Mouse (Mus musculus): ENCODE results near the gene Prrxl1. TPM values are rescaled to one million over a fixed set of nuclear protein-coding genes. Genes with fewer than 3 reads are reported as not detected.

Prrxl1 gene
- total and polyA plus RNA-seq, 2 experiments from 2014 or later = 0.05 to 0.10 TPM

DNA sequence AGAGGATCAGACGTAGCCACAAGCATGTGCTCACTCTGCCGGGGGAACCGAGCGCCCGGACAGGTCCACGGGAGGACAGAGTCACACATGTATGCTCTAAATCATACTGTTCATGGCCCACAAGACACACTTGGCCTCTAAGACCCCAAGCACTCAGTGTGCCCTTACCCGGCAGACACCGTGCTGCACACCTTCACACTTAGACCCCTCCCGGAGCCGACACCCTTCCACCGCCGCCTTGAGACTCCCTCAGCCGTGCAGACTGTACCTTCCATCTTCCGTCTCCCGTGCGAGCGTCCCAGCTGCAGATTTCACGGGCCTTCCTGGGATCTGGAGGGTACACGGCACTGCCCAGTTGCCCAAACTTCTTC, 85.5 kb downstream of the Prrxl1 start:
- Histone ChIP-seq H3K4me3 (ENCODE audit: low read depth, low read length) (no peak overlapping the region), H3K36me3 (ENCODE audit: insufficient read depth) (no peaks in the 10 kb centered on the region), H3K9me3 (ENCODE audit: low read length) (no peaks in the 10 kb centered on the region), H3K9ac (no peak overlapping the region), H3K27me3 (ENCODE audit: insufficient read depth, low read length) (no peaks in the 10 kb centered on the region), H3K27ac (ENCODE audit: low read depth, low read length) (no peak overlapping the region), H3K4me2 (ENCODE audit: low read depth) (no peak overlapping the region), H3K4me1 (ENCODE audit: insufficient read depth) (0 out of 2 replicates have a peak, but pooled peaks cover 6% of the 10 kb centered on the region)
- no peak for TF ChIP-seq CTCF (IDR thresholded peaks at IDR 0.05; ENCODE audit: low read depth)
- ATAC-seq = no peak
- DNase-seq = no peak
- WGBS = 88% methylated on average over 19 of the region's 19 CpGs

DNA sequence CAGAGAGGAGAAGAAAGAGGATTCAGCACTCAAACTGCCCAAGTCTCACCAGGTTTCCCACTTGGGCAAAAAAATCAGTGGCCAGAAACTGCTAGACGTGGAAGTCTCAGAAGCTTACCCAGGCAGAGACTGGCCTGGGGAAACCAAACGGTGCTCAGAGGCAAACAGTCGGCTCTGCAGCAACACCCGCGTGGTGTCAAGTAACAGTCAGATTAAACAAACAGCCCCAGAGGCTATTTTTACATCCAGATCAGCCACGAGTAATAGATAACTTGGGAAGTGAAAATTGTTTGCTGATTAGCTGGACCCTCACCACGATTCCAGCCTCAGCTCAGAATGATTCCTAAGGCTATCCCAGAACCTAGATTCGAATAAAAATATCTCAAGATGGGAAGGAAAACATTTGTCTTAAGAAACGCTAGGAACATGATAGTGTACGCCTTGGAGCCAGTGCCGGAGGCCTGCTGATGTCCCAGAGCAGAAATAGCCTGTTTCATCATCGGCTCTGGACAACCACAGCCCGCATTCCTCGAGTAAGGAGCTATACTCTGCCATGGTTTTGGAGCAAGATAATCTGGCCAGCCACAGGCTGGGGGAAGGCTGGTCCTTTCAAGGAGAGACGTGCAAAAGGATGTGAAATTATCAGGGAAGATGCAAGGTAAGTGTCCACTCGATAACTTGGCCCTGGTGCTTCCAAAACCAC, 86.1 kb downstream of the Prrxl1 start, which contains the start of gene 3425401B19Rik:
Gene 3425401B19Rik (minus strand): TSS at position 170 of the 703 bp plus-strand sequence.
- 0 out of 2 replicates have a peak within 1 kb of the TSS, but pooled peaks have one; percentile 10 for H3K9ac ChIP-seq
- no peak for TF ChIP-seq CTCF (IDR thresholded peaks at IDR 0.05; ENCODE audit: low read depth)
- H3K27me3 ChIP-seq (ENCODE audit: insufficient read depth, low read length) = no peaks in the 10 kb centered on the region
- H3K4me1 ChIP-seq (ENCODE audit: insufficient read depth) = 0 out of 2 replicates have a peak, but pooled peaks cover 6% of the 10 kb centered on the region
- WGBS = 76% methylated on average over 16 of the region's 16 CpGs
- H3K4me2 ChIP-seq (ENCODE audit: low read depth) = peak within 1 kb of the TSS; percentile 42
- ATAC-seq (no peak), DNase-seq (no peak)
- H3K9me3 ChIP-seq (ENCODE audit: low read length) = no peaks in the 10 kb centered on the region
- no peak within 1 kb of the TSS for H3K4me3 ChIP-seq (ENCODE audit: low read depth, low read length)
- H3K27ac ChIP-seq (ENCODE audit: low read depth, low read length) = no peak within 1 kb of the TSS
- H3K36me3 ChIP-seq (ENCODE audit: insufficient read depth) = no peaks in the 10 kb centered on the region

DNA sequence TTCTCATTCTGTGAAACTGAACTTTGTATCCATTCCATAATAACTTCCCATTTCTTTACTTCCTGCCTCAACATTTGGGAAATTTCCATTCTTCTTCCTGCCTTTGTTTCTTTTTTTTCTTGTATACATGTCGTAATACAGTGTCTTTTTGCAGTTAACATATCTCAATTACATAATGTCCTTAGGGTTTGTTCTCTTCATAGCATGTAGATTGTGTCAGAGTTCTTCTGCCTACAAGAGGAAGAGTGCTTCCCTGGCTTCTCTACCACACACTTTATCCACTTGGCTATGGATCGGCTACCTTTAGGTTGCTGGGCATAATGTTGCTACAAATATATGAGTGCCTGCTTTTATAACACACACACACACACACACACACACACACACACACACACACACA, 96.7 kb downstream of the Prrxl1 start:
- H3K4me2 ChIP-seq (ENCODE audit: low read depth) = no peak overlapping the region
- no peak for DNase-seq
- no peak for ATAC-seq
- H3K27ac ChIP-seq (ENCODE audit: low read depth, low read length) = no peak overlapping the region
- 83% methylated on average over 2 of the region's 2 CpGs for WGBS
- H3K9ac ChIP-seq = no peak overlapping the region
- TF ChIP-seq CTCF (IDR thresholded peaks at IDR 0.05; ENCODE audit: low read depth) = no peak
- no peaks in the 10 kb centered on the region for H3K36me3 ChIP-seq (ENCODE audit: insufficient read depth)
- no peaks in the 10 kb centered on the region for H3K27me3 ChIP-seq (ENCODE audit: insufficient read depth, low read length)
- H3K4me3 ChIP-seq (ENCODE audit: low read depth, low read length) = no peak overlapping the region
- no peaks in the 10 kb centered on the region for H3K4me1 ChIP-seq (ENCODE audit: insufficient read depth)
- no peaks in the 10 kb centered on the region for H3K9me3 ChIP-seq (ENCODE audit: low read length)

DNA sequence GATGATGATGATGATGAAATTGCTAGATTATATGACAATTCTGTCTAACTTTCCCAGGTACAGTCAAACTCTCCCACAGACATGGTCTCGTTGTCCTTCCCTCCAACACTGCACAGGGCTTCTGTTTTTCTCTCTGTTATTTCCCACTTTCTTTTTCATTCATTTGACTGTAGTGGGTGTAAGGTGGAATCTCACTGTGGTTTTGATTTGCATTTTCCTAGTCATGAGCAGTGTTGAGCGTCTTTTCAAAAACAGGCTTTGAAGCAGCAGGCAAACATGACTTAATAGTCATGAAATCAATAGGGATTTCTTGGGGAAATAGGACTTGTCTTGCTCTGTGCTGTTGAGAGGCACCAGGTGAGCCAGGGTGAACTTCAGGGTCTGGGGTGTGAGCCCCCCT, 97.1 kb downstream of the Prrxl1 start:
- DNase-seq = no peak
- 74% methylated on average over 2 of the region's 2 CpGs for WGBS

DNA sequence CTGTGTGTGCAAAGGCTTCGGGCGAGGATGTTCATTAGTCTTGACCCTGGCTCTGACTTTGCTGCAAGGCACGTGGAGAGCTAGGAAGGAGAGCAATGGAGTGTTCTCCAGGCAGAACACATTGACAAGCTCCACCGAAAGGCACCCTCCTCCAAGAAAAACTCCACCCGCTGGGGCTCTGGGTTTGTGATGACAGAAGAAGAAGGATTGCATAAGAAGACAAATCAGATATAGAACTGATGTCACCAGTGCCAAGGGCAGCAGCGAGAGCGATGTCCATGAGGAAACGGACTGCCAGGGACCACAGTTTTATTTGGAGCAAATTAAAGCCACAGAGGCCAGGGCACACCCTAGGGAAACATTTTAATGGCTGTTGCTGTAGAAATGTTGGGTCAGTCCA, 98.6 kb downstream of the Prrxl1 start:
- Histone ChIP-seq H3K27me3 (ENCODE audit: insufficient read depth, low read length) (no peaks in the 10 kb centered on the region), H3K4me1 (ENCODE audit: insufficient read depth) (no peaks in the 10 kb centered on the region), H3K4me3 (ENCODE audit: low read depth, low read length) (no peak overlapping the region), H3K36me3 (ENCODE audit: insufficient read depth) (no peaks in the 10 kb centered on the region), H3K9me3 (ENCODE audit: low read length) (no peaks in the 10 kb centered on the region), H3K27ac (ENCODE audit: low read depth, low read length) (no peak overlapping the region), H3K9ac (no peak overlapping the region), H3K4me2 (ENCODE audit: low read depth) (no peak overlapping the region)
- TF ChIP-seq CTCF (IDR thresholded peaks at IDR 0.05; ENCODE audit: low read depth) = no peak
- no peak for ATAC-seq
- no peak for DNase-seq
- WGBS = 87% methylated on average over 8 of the region's 8 CpGs

More for the DNA sequence above, 97.1 kb downstream of the Prrxl1 start:
- TF ChIP-seq CTCF (IDR thresholded peaks at IDR 0.05; ENCODE audit: low read depth) = no peak
- H3K27me3 ChIP-seq (ENCODE audit: insufficient read depth, low read length) = no peaks in the 10 kb centered on the region
- ATAC-seq = no peak
- no peak overlapping the region for H3K4me3 ChIP-seq (ENCODE audit: low read depth, low read length)
- H3K9me3 ChIP-seq (ENCODE audit: low read length) = no peaks in the 10 kb centered on the region
- no peak overlapping the region for H3K4me2 ChIP-seq (ENCODE audit: low read depth)
- no peaks in the 10 kb centered on the region for H3K36me3 ChIP-seq (ENCODE audit: insufficient read depth)
- no peak overlapping the region for H3K27ac ChIP-seq (ENCODE audit: low read depth, low read length)
- H3K9ac ChIP-seq = no peak overlapping the region
- H3K4me1 ChIP-seq (ENCODE audit: insufficient read depth) = no peaks in the 10 kb centered on the region

DNA sequence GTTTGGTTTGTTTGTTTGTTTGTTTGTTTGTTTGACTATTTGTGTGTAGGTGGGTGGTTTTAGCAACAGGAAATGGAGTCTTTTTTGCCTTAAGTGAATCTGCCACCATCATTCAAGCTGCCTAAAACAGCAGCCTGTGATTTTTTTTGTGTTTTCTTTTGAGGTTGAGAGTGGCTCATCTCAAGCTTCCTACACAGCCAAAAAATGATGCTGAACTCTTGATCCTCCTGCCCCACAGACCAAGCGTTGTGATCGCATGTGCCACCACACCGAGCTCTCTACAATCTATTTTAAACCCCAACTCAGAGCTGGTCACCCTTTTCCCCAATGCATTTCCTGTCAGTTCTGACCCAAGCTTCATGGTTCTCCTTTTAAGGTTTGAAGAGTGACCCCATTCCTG, 99.3 kb downstream of the Prrxl1 start:
- Histone ChIP-seq H3K4me2 (ENCODE audit: low read depth) (no peak overlapping the region), H3K9ac (no peak overlapping the region), H3K27me3 (ENCODE audit: insufficient read depth, low read length) (no peaks in the 10 kb centered on the region), H3K27ac (ENCODE audit: low read depth, low read length) (no peak overlapping the region), H3K4me3 (ENCODE audit: low read depth, low read length) (no peak overlapping the region), H3K36me3 (ENCODE audit: insufficient read depth) (no peaks in the 10 kb centered on the region), H3K9me3 (ENCODE audit: low read length) (no peaks in the 10 kb centered on the region), H3K4me1 (ENCODE audit: insufficient read depth) (no peaks in the 10 kb centered on the region)
- 91% methylated on average over 3 of the region's 3 CpGs for WGBS
- ATAC-seq = no peak
- DNase-seq = no peak
- no peak for TF ChIP-seq CTCF (IDR thresholded peaks at IDR 0.05; ENCODE audit: low read depth)

Other genes with a start within 250 kb of the Prrxl1 start
- 0.38 and 0.46 TPM in 2 replicates for gene 1700024G13Rik, start 211.0 kb upstream of the Prrxl1 start, total RNA-seq (2014; rRNA removed)
- 1.1 and 1.2 TPM in 2 replicates for gene 1700024G13Rik, start 211.0 kb upstream of the Prrxl1 start, polyA plus RNA-seq (2015; fragmentation: Nextera tagmentation; extraction: Ambion mirVana)
- 2.2 and 2.4 TPM in 2 replicates for gene Slc18a3, start 134.6 kb upstream of the Prrxl1 start, total RNA-seq (2014; rRNA removed)
- 3.0 and 4.4 TPM in 2 replicates for gene Slc18a3, start 134.6 kb upstream of the Prrxl1 start, polyA plus RNA-seq (2015; fragmentation: Nextera tagmentation; extraction: Ambion mirVana)
- 0.69 and 0.90 TPM in 2 replicates for gene Chat, start 133.4 kb upstream of the Prrxl1 start, total RNA-seq (2014; rRNA removed)
- 0.15 and 0.47 TPM in 2 replicates for gene Chat, start 133.4 kb upstream of the Prrxl1 start, polyA plus RNA-seq (2015; fragmentation: Nextera tagmentation; extraction: Ambion mirVana)
- gene Ercc6, start 85.9 kb upstream of the Prrxl1 start, total RNA-seq (2014; rRNA removed) = 15.2 and 18.0 TPM in 2 replicates
- 12.6 and 19.5 TPM in 2 replicates for gene Ercc6, start 85.9 kb upstream of the Prrxl1 start, polyA plus RNA-seq (2015; fragmentation: Nextera tagmentation; extraction: Ambion mirVana)
- under 0.01 TPM in 1 of 2 replicates, not detected in the other for gene 3425401B19Rik, start 85.9 kb downstream of the Prrxl1 start, total RNA-seq (2014; rRNA removed)
- gene 3425401B19Rik, start 85.9 kb downstream of the Prrxl1 start, polyA plus RNA-seq (2015; fragmentation: Nextera tagmentation; extraction: Ambion mirVana) = not detected in 2 replicates
- 0.31 TPM in 1 of 2 replicates, not detected in the other for gene Tmem273, start 186.6 kb downstream of the Prrxl1 start, total RNA-seq (2014; rRNA removed)
- 0.13 and 0.28 TPM in 2 replicates for gene Tmem273, start 186.6 kb downstream of the Prrxl1 start, polyA plus RNA-seq (2015; fragmentation: Nextera tagmentation; extraction: Ambion mirVana)
- not detected in 2 replicates for gene Fam170b, start 234.6 kb downstream of the Prrxl1 start, total RNA-seq (2014; rRNA removed)
- gene Fam170b, start 234.6 kb downstream of the Prrxl1 start, polyA plus RNA-seq (2015; fragmentation: Nextera tagmentation; extraction: Ambion mirVana) = not detected in 2 replicates

Data from forebrain, postnatal 0 days (tissue).